Mouse (Mus musculus) heart, embryonic 11.5 days (tissue): Measurements from ENCODE around the gene Adad2. TPM values are rescaled to one million over a fixed set of nuclear protein-coding genes. Genes with fewer than 3 reads are reported as not detected.

Experiments used
- ATAC-seq: fragments of 200-750 bp; cut with Nextera tagmentation; replicated peaks from 2 replicates; pipeline ENCODE4 v1.8.0; 2017; ENCODE audit warnings: moderate library complexity; ENCODE audit not compliant: insufficient number of reproducible peaks, low FRiP score, low TSS enrichment
- H3K27ac ChIP-seq: fragments of 300-500 bp; sonication (generic); 2 replicates; pipeline ENCODE4 v1.5.1; 2014; ENCODE audit warnings: mild to moderate bottlenecking, low read depth, low read length
- H3K27me3 ChIP-seq: fragments of 300-500 bp; sonication (generic); 2 replicates; pipeline ENCODE4 v1.6.1; 2014; ENCODE audit warnings: mild to moderate bottlenecking, low read length, mixed read lengths; ENCODE audit not compliant: control insufficient read depth, insufficient read depth
- H3K36me3 ChIP-seq: fragments of 300-500 bp; sonication (generic); 2 replicates; pipeline ENCODE4 v1.6.1; 2014; ENCODE audit warnings: mild to moderate bottlenecking, low read length, moderate library complexity, mixed read lengths; ENCODE audit not compliant: control insufficient read depth, insufficient read depth
- H3K4me1 ChIP-seq: fragments of 300-500 bp; sonication (generic); 2 replicates; pipeline ENCODE4 v1.6.1; 2014; ENCODE audit warnings: low read length; ENCODE audit not compliant: control insufficient read depth, insufficient read depth
- H3K4me2 ChIP-seq: fragments of 300-500 bp; sonication (generic); 2 replicates; pipeline ENCODE4 v1.6.1; 2014; ENCODE audit warnings: mild to moderate bottlenecking, moderate library complexity
- H3K4me3 ChIP-seq: fragments of 300-500 bp; sonication (generic); 2 replicates; pipeline ENCODE4 v1.5.1; 2014; ENCODE audit warnings: low read depth, low read length
- H3K9ac ChIP-seq: fragments of 300-500 bp; sonication (generic); 2 replicates; pipeline ENCODE4 v1.6.1; 2014; ENCODE audit warnings: mild to moderate bottlenecking, low read depth, low read length, moderate library complexity
- H3K9me3 ChIP-seq: fragments of 300-500 bp; sonication (generic); replicated peaks from 2 replicates; pipeline ENCODE4 v1.6.1; 2016; ENCODE audit warnings: low read length; ENCODE audit not compliant: control insufficient read depth
- WGBS: fragments of 180-500 bp; shearing (Covaris S2); extraction: QIAGEN DNeasy Blood & Tissue Kit; methylation state at CpG from one replicate; pipeline ENCODE4 v1.1.7; 2014; ENCODE audit not compliant: insufficient replicate concordance; 5-methylcytosine and 5-hydroxymethylcytosine counted together
- polyA plus RNA-seq: library from polyadenylated mRNA; unstranded; fragments of >200 nt; fragmentation: Nextera tagmentation; extraction: Ambion mirVana; gene quantifications from 2 replicates; pipeline ENCODE4 v1.2.1, GENCODE M21; 2014

Gene Adad2
- polyA plus RNA-seq, 1 experiment from 2014 or later, result not detected

GRCm38 (mm10) chr8:119627613-119628359, 15.2 kb downstream of the Adad2 start:
- Histone ChIP-seq H3K27me3 (peaks cover 9% of the 10 kb centered on the region), H3K4me1 (peaks cover 5% of the 10 kb centered on the region; the same call in 1 of the 2 replicates), H3K9me3 (no peaks in the 10 kb centered on the region), H3K4me3 (no peak overlapping the region), H3K9ac (no peak overlapping the region), H3K36me3 (no peaks in the 10 kb centered on the region), H3K4me2 (no peak overlapping the region), H3K27ac (no peak overlapping the region)
- ATAC-seq, result no peak
- WGBS, result 29% methylated on average over 10 of the region's 10 CpGs

- no peak overlapping the region for H3K27ac ChIP-seq
- no peak overlapping the region for H3K9ac ChIP-seq
- no peak for ATAC-seq
- H3K4me2 ChIP-seq, result no peak overlapping the region
- peaks cover 31% of the 10 kb centered on the region for H3K27me3 ChIP-seq
- H3K9me3 ChIP-seq, result no peaks in the 10 kb centered on the region
- no peak overlapping the region for H3K4me3 ChIP-seq
- WGBS, result 54% methylated on average over 3 of the region's 3 CpGs
- peaks cover 5% of the 10 kb centered on the region; the same call in 1 of the 2 replicates for H3K4me1 ChIP-seq
- no peaks in the 10 kb centered on the region for H3K36me3 ChIP-seq
Observed at GRCm38 (mm10) chr8:119630841-119631240, 18.3 kb downstream of the Adad2 start.

- no peak overlapping the region for H3K27ac ChIP-seq
- H3K4me2 ChIP-seq, result no peak overlapping the region
- H3K36me3 ChIP-seq, result no peaks in the 10 kb centered on the region
- WGBS, result 75% methylated on average over 9 of the region's 9 CpGs
- peaks cover 41% of the 10 kb centered on the region for H3K27me3 ChIP-seq
- H3K4me1 ChIP-seq, result peaks cover 9% of the 10 kb centered on the region; the same call in 1 of the 2 replicates
- ATAC-seq, result no peak
- no peak overlapping the region for H3K9ac ChIP-seq
- H3K4me3 ChIP-seq, result no peak overlapping the region
- no peaks in the 10 kb centered on the region for H3K9me3 ChIP-seq
Observed at GRCm38 (mm10) chr8:119632246-119632645, 19.7 kb downstream of the Adad2 start.

- WGBS, result 38% methylated on average over 29 of the region's 29 CpGs
- Histone ChIP-seq H3K4me3 (peak overlapping the region; percentile 4; the same call in 1 of the 2 replicates), H3K27me3 (peaks cover 43% of the 10 kb centered on the region), H3K9me3 (no peaks in the 10 kb centered on the region), H3K36me3 (no peaks in the 10 kb centered on the region), H3K4me2 (peak overlapping the region; percentile 22; the same call in 1 of the 2 replicates), H3K9ac (no peak overlapping the region), H3K27ac (no peak overlapping the region), H3K4me1 (peaks cover 5% of the 10 kb centered on the region; the same call in 1 of the 2 replicates)
- ATAC-seq, result no peak
Observed at GRCm38 (mm10) chr8:119632909-119633308, 20.4 kb downstream of the Adad2 start.

- H3K36me3 ChIP-seq, result no peaks in the 10 kb centered on the region
- H3K9ac ChIP-seq, result no peak overlapping the region
- peaks cover 43% of the 10 kb centered on the region for H3K27me3 ChIP-seq
- no peak overlapping the region for H3K27ac ChIP-seq
- ATAC-seq, result no peak
- H3K9me3 ChIP-seq, result no peaks in the 10 kb centered on the region
- no peak overlapping the region for H3K4me3 ChIP-seq
- H3K4me1 ChIP-seq, result peaks cover 5% of the 10 kb centered on the region; the same call in 1 of the 2 replicates
- WGBS, result 32% methylated on average over 14 of the region's 14 CpGs
- no peak overlapping the region for H3K4me2 ChIP-seq
Observed at GRCm38 (mm10) chr8:119634616-119635336, 22.2 kb downstream of the Adad2 start.

- H3K9me3 ChIP-seq, result no peaks in the 10 kb centered on the region
- H3K9ac ChIP-seq, result no peak within 1 kb of the TSS
- H3K4me3 ChIP-seq, result no peak within 1 kb of the TSS
- WGBS, result 36% methylated on average over 6 of the region's 6 CpGs
- H3K4me1 ChIP-seq, result peaks cover 5% of the 10 kb centered on the region; the same call in 1 of the 2 replicates
- no peak within 1 kb of the TSS for H3K4me2 ChIP-seq
- H3K27me3 ChIP-seq, result peaks cover 43% of the 10 kb centered on the region
- ATAC-seq, result no peak
- no peaks in the 10 kb centered on the region for H3K36me3 ChIP-seq
- no peak within 1 kb of the TSS for H3K27ac ChIP-seq
Observed at GRCm38 (mm10) chr8:119635378-119635777, 22.8 kb downstream of the Adad2 start, which contains the start of gene Kcng4. Gene Kcng4, minus strand, starts transcription at chr8:119635680.

GRCm38 (mm10) chr8:119635958-119636357, 23.4 kb downstream of the Adad2 start:
- no peak for ATAC-seq
- H3K9me3 ChIP-seq, result no peaks in the 10 kb centered on the region
- no peak overlapping the region for H3K9ac ChIP-seq
- peaks cover 43% of the 10 kb centered on the region for H3K27me3 ChIP-seq
- no peaks in the 10 kb centered on the region for H3K36me3 ChIP-seq
- H3K27ac ChIP-seq, result no peak overlapping the region
- no peak overlapping the region for H3K4me2 ChIP-seq
- H3K4me3 ChIP-seq, result no peak overlapping the region
- 38% methylated on average over 2 of the region's 2 CpGs for WGBS
- peaks cover 5% of the 10 kb centered on the region; the same call in 1 of the 2 replicates for H3K4me1 ChIP-seq

- Histone ChIP-seq H3K4me1 (0 out of 2 replicates have a peak, but pooled peaks cover 5% of the 10 kb centered on the region), H3K27ac (no peak overlapping the region), H3K9ac (no peak overlapping the region), H3K27me3 (peaks cover 43% of the 10 kb centered on the region), H3K9me3 (no peaks in the 10 kb centered on the region), H3K4me3 (no peak overlapping the region), H3K4me2 (no peak overlapping the region), H3K36me3 (no peaks in the 10 kb centered on the region)
- WGBS, result 61% methylated on average over 7 of the region's 7 CpGs
- ATAC-seq, result no peak
Observed at GRCm38 (mm10) chr8:119636766-119637165, 24.2 kb downstream of the Adad2 start.
